Mouse (Mus musculus): ENCODE results near the gene Mrtfa.

DNA sequence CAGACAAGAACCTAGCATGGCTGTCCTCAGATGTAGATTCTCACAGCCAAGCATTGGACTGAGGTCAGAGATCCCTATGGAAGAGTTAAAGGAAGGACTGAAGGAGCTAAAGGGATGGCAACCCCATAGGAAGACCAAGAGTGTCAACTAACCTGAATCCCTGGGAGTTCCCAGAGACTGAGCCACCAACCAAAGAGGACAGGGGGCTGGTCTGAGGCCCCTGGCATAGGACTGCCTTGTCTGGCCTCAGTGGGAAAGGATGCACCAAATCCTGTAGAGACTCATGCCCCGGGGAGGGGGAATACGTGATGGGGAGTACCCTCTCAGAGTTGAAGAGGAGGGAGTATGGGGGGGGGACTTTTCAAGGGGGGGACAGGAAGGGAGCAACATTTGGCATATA lies 56.8 kb downstream of the Mrtfa start:
- TF ChIP-seq CTCF (IDR thresholded peaks at IDR 0.05): no peak
- TF ChIP-seq EP300 (IDR thresholded peaks at IDR 0.05): no peak

All from lung, postnatal 0 days (tissue).